Mouse (Mus musculus) MEL (cell line): ENCODE results near the gene Oas2. TPM values are rescaled to one million over a fixed set of nuclear protein-coding genes. Genes with fewer than 3 reads are reported as not detected.

ENCODE experiments used
- DNase-seq: peaks from one replicate; pipeline ENCODE4 v3.0.0; 2011; ENCODE audit warnings: low read depth, low spot score
- H3K27ac ChIP-seq: 2 replicates; pipeline ENCODE4 v1.5.1; 2012; ENCODE audit warnings: low read depth, mild to moderate bottlenecking, control low read depth, low read length, moderate library complexity; ENCODE audit not compliant: control insufficient read depth
- H3K27me3 ChIP-seq, 2 experiments: fragments of 150-350 bp in 1 of 2; sonication (generic) in 1 of 2; 2 replicates each; pipeline ENCODE4 v1.6.1; 2012; ENCODE audit warnings: low read length in 2 of 2, mild to moderate bottlenecking in 2 of 2, improper control_type of control experiment in 1 of 2, moderate library complexity in 1 of 2; ENCODE audit not compliant: insufficient read depth in 2 of 2, control insufficient read depth in 1 of 2
- H3K36me3 ChIP-seq, 2 experiments: 2 replicates each; pipeline ENCODE4 v1.6.1; 2012 to 2014; ENCODE audit warnings: low read length in 2 of 2, improper control_type of control experiment in 1 of 2, inconsistent platforms in 1 of 2, mild to moderate bottlenecking in 1 of 2; ENCODE audit not compliant: insufficient read depth in 2 of 2, control insufficient read depth in 1 of 2
- H3K4me1 ChIP-seq, 2 experiments: fragments of 150-350 bp in 1 of 2; sonication (generic) in 1 of 2; 2 replicates each; pipeline ENCODE4 v1.6.1; 2012; ENCODE audit warnings: low read length in 2 of 2, improper control_type of control experiment in 1 of 2, mild to moderate bottlenecking in 1 of 2; ENCODE audit not compliant: insufficient read depth in 2 of 2, control insufficient read depth in 1 of 2
- H3K4me3 ChIP-seq, 2 experiments: fragments of 150-350 bp in 1 of 2; sonication (generic) in 1 of 2; 2 replicates each; pipeline ENCODE4 v1.5.1; 2012; ENCODE audit warnings: low read depth in 2 of 2, low read length in 2 of 2, mild to moderate bottlenecking in 2 of 2, moderate library complexity in 2 of 2, control low read depth in 1 of 2, improper control_type of control experiment in 1 of 2; ENCODE audit not compliant: control insufficient read depth in 1 of 2, insufficient read depth in 1 of 2
- H3K79me2 ChIP-seq: 2 replicates; pipeline ENCODE4 v1.6.1; 2012; ENCODE audit warnings: mild to moderate bottlenecking, low read length, moderate library complexity; ENCODE audit not compliant: control insufficient read depth, poor library complexity, insufficient read depth
- H3K9ac ChIP-seq: 2 replicates; pipeline ENCODE4 v1.6.1; 2012; ENCODE audit warnings: low read depth, mild to moderate bottlenecking, control low read depth, low read length, moderate library complexity; ENCODE audit not compliant: control insufficient read depth, poor library complexity, severe bottlenecking
- H3K9me3 ChIP-seq: fragments of 150-350 bp; sonication (generic); replicated peaks from 2 replicates; pipeline ENCODE4 v1.6.1; 2012; ENCODE audit warnings: mild to moderate bottlenecking, low read length, improper control_type of control experiment, moderate library complexity; ENCODE audit not compliant: insufficient read depth
- BHLHE40 ChIP-seq: IDR thresholded peaks from 2 replicates; pipeline ENCODE4 v1.6.1; 2012; ENCODE audit warnings: low read depth, mild to moderate bottlenecking, inconsistent platforms, low read length, improper control_type of control experiment, borderline replicate concordance
- CHD1 ChIP-seq: IDR thresholded peaks from 2 replicates; pipeline ENCODE4 v1.6.1; 2012; ENCODE audit warnings: low read depth, mild to moderate bottlenecking, inconsistent platforms, low read length, improper control_type of control experiment
- CHD2 ChIP-seq: IDR thresholded peaks from 2 replicates; pipeline ENCODE4 v1.6.1; 2011; ENCODE audit warnings: low read length, improper control_type of control experiment
- CTCF ChIP-seq, 3 experiments: IDR thresholded peaks in 2 of 3; conservative IDR thresholded peaks in 1 of 3; 2 replicates each; pipeline ENCODE4 v1.5.1; 2011 to 2012; ENCODE audit warnings: low read length in 3 of 3, low read depth in 2 of 3, mild to moderate bottlenecking in 2 of 3, improper control_type of control experiment in 1 of 3, inconsistent platforms in 1 of 3, mixed read lengths in 1 of 3, moderate library complexity in 1 of 3; ENCODE audit not compliant: control insufficient read depth in 1 of 3, insufficient read depth in 1 of 3, poor library complexity in 1 of 3, severe bottlenecking in 1 of 3
- E2F4 ChIP-seq: IDR thresholded peaks from 2 replicates; pipeline ENCODE4 v1.6.1; 2011; ENCODE audit warnings: low read depth, low read length, improper control_type of control experiment, borderline replicate concordance
- EP300 ChIP-seq, 2 experiments: IDR thresholded peaks; 2 replicates each; pipeline ENCODE4 v1.6.1; 2011; ENCODE audit warnings: improper control_type of control experiment in 2 of 2, low read length in 2 of 2, low read depth in 1 of 2, mild to moderate bottlenecking in 1 of 2
- HCFC1 ChIP-seq: IDR thresholded peaks from 2 replicates; pipeline ENCODE4 v1.6.1; 2012; ENCODE audit warnings: low read depth, mild to moderate bottlenecking, inconsistent platforms, low read length, improper control_type of control experiment, moderate library complexity
- JUND ChIP-seq: IDR thresholded peaks from 2 replicates; pipeline ENCODE4 v1.6.1; 2011; ENCODE audit warnings: low read depth, mild to moderate bottlenecking, improper control_type of control experiment, low read length
- KAT2A ChIP-seq: conservative IDR thresholded peaks from 2 replicates; pipeline ENCODE4 v1.6.1; 2012; ENCODE audit warnings: low read depth, low read length, improper control_type of control experiment, inconsistent platforms
- MAFK ChIP-seq: IDR thresholded peaks from 2 replicates; pipeline ENCODE4 v1.6.1; 2011; ENCODE audit warnings: low read depth, mild to moderate bottlenecking, low read length, improper control_type of control experiment, borderline replicate concordance
- MAX ChIP-seq: IDR thresholded peaks from 2 replicates; pipeline ENCODE4 v1.6.1; 2011; ENCODE audit warnings: low read length, improper control_type of control experiment
- MYB ChIP-seq: IDR thresholded peaks from 2 replicates; pipeline ENCODE4 v1.6.1; 2011; ENCODE audit warnings: mild to moderate bottlenecking, low read depth, low read length, improper control_type of control experiment
- MYC ChIP-seq: IDR thresholded peaks from 2 replicates; pipeline ENCODE4 v1.6.1; 2011; ENCODE audit warnings: low read depth, mild to moderate bottlenecking, low read length, improper control_type of control experiment, moderate library complexity
- POLR2A ChIP-seq, 2 experiments: IDR thresholded peaks; 2 replicates each; pipeline ENCODE4 v1.6.1; 2011 to 2012; ENCODE audit warnings: low read length in 2 of 2, mild to moderate bottlenecking in 2 of 2, control low read depth in 1 of 2, improper control_type of control experiment in 1 of 2, low read depth in 1 of 2, moderate library complexity in 1 of 2; ENCODE audit not compliant: control insufficient read depth in 1 of 2, insufficient read depth in 1 of 2, poor library complexity in 1 of 2
- POLR2AphosphoS2 ChIP-seq: IDR thresholded peaks from 2 replicates; pipeline ENCODE4 v1.6.1; 2011; ENCODE audit warnings: low read length, improper control_type of control experiment
- POLR2AphosphoS5 ChIP-seq: IDR thresholded peaks from 2 replicates; pipeline ENCODE4 v1.6.1; 2012; ENCODE audit warnings: low read depth, borderline replicate concordance, mild to moderate bottlenecking, inconsistent platforms, low read length, moderate library complexity, mixed read lengths
- RAD21 ChIP-seq: IDR thresholded peaks from 2 replicates; pipeline ENCODE4 v1.6.1; 2011; ENCODE audit warnings: mild to moderate bottlenecking, low read depth, low read length, improper control_type of control experiment
- SIN3A ChIP-seq: IDR thresholded peaks from 2 replicates; pipeline ENCODE4 v1.6.1; 2012; ENCODE audit warnings: low read length, improper control_type of control experiment, inconsistent platforms
- TAL1 ChIP-seq: IDR thresholded peaks from 2 replicates; pipeline ENCODE4 v1.6.1; 2012; ENCODE audit warnings: mild to moderate bottlenecking, inconsistent platforms, low read length, moderate library complexity, mixed read lengths
- TCF12 ChIP-seq: IDR thresholded peaks from 2 replicates; pipeline ENCODE4 v1.6.1; 2014; ENCODE audit warnings: low read depth, mild to moderate bottlenecking, inconsistent platforms, low read length, improper control_type of control experiment, moderate library complexity
- USF1 ChIP-seq: IDR thresholded peaks from 2 replicates; pipeline ENCODE4 v1.6.1; 2014; ENCODE audit warnings: low read depth, mild to moderate bottlenecking, inconsistent platforms, low read length, improper control_type of control experiment, moderate library complexity
- ZC3H11A ChIP-seq: IDR thresholded peaks from 2 replicates; pipeline ENCODE4 v1.6.1; 2012; ENCODE audit warnings: low read depth, mild to moderate bottlenecking, inconsistent platforms, low read length, improper control_type of control experiment
- ZKSCAN1 ChIP-seq: IDR thresholded peaks from 2 replicates; pipeline ENCODE4 v1.6.1; 2012; ENCODE audit warnings: low read depth, mild to moderate bottlenecking, inconsistent platforms, low read length, improper control_type of control experiment, moderate library complexity
- ZMIZ1 ChIP-seq: IDR thresholded peaks from 2 replicates; pipeline ENCODE4 v1.6.1; 2012; ENCODE audit warnings: low read depth, mild to moderate bottlenecking, inconsistent platforms, low read length, improper control_type of control experiment, moderate library complexity
- polyA plus RNA-seq, 2 experiments: library from polyadenylated mRNA; stranded (reverse) in 1 of 2; unstranded in 1 of 2; fragments of >175 nt in 1 of 2; fragments of >200 nt in 1 of 2; gene quantifications; 2 replicates each; pipeline versions ENCODE4 v1.2.1 to v1.2.4; 2012; ENCODE audit warnings: low replicate concordance in 2 of 2, low read depth in 1 of 2; ENCODE audit not compliant: insufficient read length in 2 of 2, insufficient read depth in 1 of 2, missing spikeins in 1 of 2
- total RNA-seq: library from RNA; depleted of rRNA; stranded (reverse); fragments of 300-350 nt; gene quantifications from 2 replicates; pipeline ENCODE4 v1.2.3, GENCODE M21; 2012

Oas2 gene
- total and polyA plus RNA-seq, 3 experiments, result 0.96 to 5.2 TPM; not detected in 1

GRCm38 (mm10) chr5:120718600-120719378 is 30.9 kb downstream of the Oas2 start:
- no peak overlapping the region for H3K9ac ChIP-seq
- no peaks in the 10 kb centered on the region for H3K4me1 ChIP-seq
- no peak for DNase-seq
- H3K27me3 ChIP-seq, result no peaks in the 10 kb centered on the region
- H3K9me3 ChIP-seq, result no peaks in the 10 kb centered on the region
- H3K36me3 ChIP-seq, result no peaks in the 10 kb centered on the region
- no peak for TF ChIP-seq KAT2A
- TF ChIP-seq EP300 (IDR thresholded peaks at IDR 0.05; ENCODE audit: low read depth in 1 of 2, low read length in 2 of 2), result no peak
- TF ChIP-seq E2F4, result no peak
- TF ChIP-seq ZC3H11A, result no peak
- TF ChIP-seq MAFK, result no peak
- peak in 1 of 3 experiments; percentile 22; a peak in 2 of 6 replicates for TF ChIP-seq CTCF (IDR thresholded peaks at IDR 0.05 in 2 of 3, conservative IDR thresholded peaks at IDR 0.05 in 1 of 3; ENCODE audit: control insufficient read depth in 1 of 3, insufficient read depth in 1 of 3, low read depth in 2 of 3, low read length in 3 of 3, poor library complexity in 1 of 3, severe bottlenecking in 1 of 3)
- no peaks in the 10 kb centered on the region for H3K79me2 ChIP-seq
- H3K4me3 ChIP-seq, result no peak overlapping the region
- no peak overlapping the region for H3K27ac ChIP-seq

DNA sequence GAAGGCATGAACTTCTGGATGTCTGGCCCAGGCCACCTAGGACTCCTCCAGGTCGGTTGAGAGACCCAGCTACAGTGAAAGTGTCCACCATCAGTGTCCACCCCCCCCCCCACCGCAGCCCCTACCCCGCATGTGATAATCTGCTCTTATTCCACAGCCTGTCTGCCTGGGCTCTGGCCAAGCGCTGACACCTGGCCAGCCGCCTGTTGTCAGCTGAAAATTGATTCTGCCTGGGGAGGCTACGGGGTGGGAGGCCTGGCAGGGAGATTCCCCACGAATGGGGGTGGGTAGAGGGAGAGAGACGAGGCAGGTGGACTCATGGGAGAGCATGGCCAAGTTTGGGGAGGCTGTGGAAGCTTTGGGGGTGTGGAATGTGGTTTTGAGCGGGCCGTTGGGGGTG is 32.5 kb downstream of the Oas2 start:
- H3K27me3 ChIP-seq, result no peaks in the 10 kb centered on the region
- H3K4me1 ChIP-seq, result no peaks in the 10 kb centered on the region
- H3K9me3 ChIP-seq, result no peaks in the 10 kb centered on the region
- no peak for DNase-seq
- no peak overlapping the region for H3K4me3 ChIP-seq
- TF ChIP-seq SIN3A (no peak), CHD1 (no peak), EP300 (IDR thresholded peaks at IDR 0.05; ENCODE audit: low read depth in 1 of 2, low read length in 2 of 2) (no peak), RAD21 (no peak), USF1 (no peak), POLR2AphosphoS5 (no peak), MAX (no peak), MYC (no peak), CTCF (IDR thresholded peaks at IDR 0.05 in 2 of 3, conservative IDR thresholded peaks at IDR 0.05 in 1 of 3; ENCODE audit: control insufficient read depth in 1 of 3, insufficient read depth in 1 of 3, low read depth in 2 of 3, low read length in 3 of 3, poor library complexity in 1 of 3, severe bottlenecking in 1 of 3) (no peak), CHD2 (no peak), ZKSCAN1 (no peak), POLR2AphosphoS2 (no peak), JUND (no peak), ZMIZ1 (no peak), HCFC1 (no peak), BHLHE40 (no peak), TCF12 (no peak), TAL1 (no peak), POLR2A (IDR thresholded peaks at IDR 0.05; ENCODE audit: control insufficient read depth in 1 of 2, insufficient read depth in 1 of 2, low read depth in 1 of 2, low read length in 2 of 2, poor library complexity in 1 of 2) (no peak), MYB (no peak)
- no peaks in the 10 kb centered on the region for H3K36me3 ChIP-seq
- no peak overlapping the region for H3K9ac ChIP-seq
- H3K79me2 ChIP-seq, result no peaks in the 10 kb centered on the region
- H3K27ac ChIP-seq, result no peak overlapping the region
